Mouse (Mus musculus): ENCODE measurements around the gene Fgfr2. TPM values are rescaled to one million over a fixed set of nuclear protein-coding genes. Genes with fewer than 3 reads are reported as not detected.
A peak's percentile ranks its signal among the peaks of the same experiment; 100 is the strongest.

Fgfr2 gene
- polyA plus RNA-seq, 1 experiment from 2014 or later: 34.1 TPM

DNA sequence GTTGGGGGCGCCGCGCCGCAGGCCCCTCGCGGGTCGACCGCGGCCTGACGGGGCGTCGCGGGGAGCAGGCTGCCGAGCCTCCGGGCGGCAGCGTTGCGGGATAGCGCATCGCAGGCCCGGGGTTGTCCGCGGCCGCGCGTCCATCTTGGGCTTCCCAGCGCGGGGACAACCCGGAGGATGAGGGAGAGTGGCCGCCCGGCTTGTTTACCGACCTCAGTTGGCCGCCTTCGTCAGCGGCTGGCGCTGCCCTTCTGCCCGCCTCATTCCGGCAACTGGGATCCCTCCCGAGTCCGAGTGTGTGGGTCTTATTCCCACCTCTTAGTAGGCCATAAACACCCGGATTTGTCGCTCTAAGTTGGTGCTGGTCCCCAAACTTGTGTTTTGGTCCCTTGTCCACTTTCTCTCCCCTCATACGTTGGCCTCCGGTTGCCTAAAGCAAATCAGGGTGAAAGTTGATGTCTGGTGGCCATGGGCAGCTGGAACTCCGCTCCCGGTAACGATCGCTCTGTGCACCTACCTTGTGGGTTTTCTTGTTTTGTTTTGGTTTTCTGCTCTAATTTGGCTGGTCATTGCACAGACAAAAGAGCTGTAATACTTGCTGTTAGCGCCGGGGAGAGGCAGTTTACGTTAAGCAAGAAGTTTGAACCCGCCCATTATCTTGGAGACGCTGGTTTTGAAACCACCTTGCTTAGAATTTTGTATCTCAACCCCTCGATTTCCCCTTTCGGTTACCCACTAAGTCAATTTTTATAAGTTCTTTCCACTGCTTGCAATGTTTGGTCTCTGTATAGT lies 191.4 kb downstream of the Fgfr2 start:
- peak overlapping the region; percentile 80 for H3K4me2 ChIP-seq
- H3K9ac ChIP-seq: peak overlapping the region; percentile 99
- H3K4me3 ChIP-seq: peak overlapping the region; percentile 96
- peaks cover 8% of the 10 kb centered on the region for H3K4me1 ChIP-seq (replicated peaks)
- no peaks in the 10 kb centered on the region for H3K9me3 ChIP-seq (replicated peaks)
- H3K36me3 ChIP-seq: no peaks in the 10 kb centered on the region
- H3K27me3 ChIP-seq (replicated peaks): no peaks in the 10 kb centered on the region
- ATAC-seq (ENCODE audit: insufficient number of reproducible peaks, low FRiP score): no peak; the same call in none of the 2 replicates
- H3K27ac ChIP-seq (ENCODE audit: poor library complexity, severe bottlenecking): peak overlapping the region; percentile 98
- under 1% methylated on average over 50 of the region's 55 CpGs for WGBS

- WGBS: under 1% methylated on average over 93 of the region's 93 CpGs
- peak; percentile 100 for ATAC-seq (ENCODE audit: insufficient number of reproducible peaks, low FRiP score)
- H3K9me3 ChIP-seq (replicated peaks): no peaks in the 10 kb centered on the region
Observed at GRCm38 (mm10) chr7:132930850-132931559, 192.1 kb downstream of the Fgfr2 start, which contains the start of gene Zranb1. Gene Zranb1, plus strand, starts transcription at chr7:132931142.

GRCm38 (mm10) chr7:132930055-132930454 lies 193.1 kb downstream of the Fgfr2 start:
- peak overlapping the region; percentile 96 for H3K4me3 ChIP-seq
- H3K9ac ChIP-seq: peak overlapping the region; percentile 99
- no peaks in the 10 kb centered on the region for H3K9me3 ChIP-seq (replicated peaks)
- peak overlapping the region; percentile 86; the same call in 1 of the 2 replicates for H3K27ac ChIP-seq (ENCODE audit: poor library complexity, severe bottlenecking)
- H3K4me1 ChIP-seq (replicated peaks): peaks cover 8% of the 10 kb centered on the region
- peak overlapping the region; percentile 80 for H3K4me2 ChIP-seq
- H3K27me3 ChIP-seq (replicated peaks): no peaks in the 10 kb centered on the region
- H3K36me3 ChIP-seq: no peaks in the 10 kb centered on the region
- ATAC-seq (ENCODE audit: insufficient number of reproducible peaks, low FRiP score): no peak
- WGBS: 89% methylated on average over 5 of the region's 5 CpGs

More at GRCm38 (mm10) chr7:132930850-132931559, 192.1 kb downstream of the Fgfr2 start, which contains the start of gene Zranb1:
- Histone ChIP-seq H3K27ac (ENCODE audit: poor library complexity, severe bottlenecking) (peak within 1 kb of the TSS; percentile 98), H3K36me3 (no peaks in the 10 kb centered on the region), H3K9ac (peak within 1 kb of the TSS; percentile 99), H3K4me3 (peak within 1 kb of the TSS; percentile 96), H3K4me2 (peak within 1 kb of the TSS; percentile 80), H3K4me1 (replicated peaks) (peaks cover 8% of the 10 kb centered on the region), H3K27me3 (replicated peaks) (no peaks in the 10 kb centered on the region)

- H3K4me1 ChIP-seq (replicated peaks): peaks cover under 1% of the 10 kb centered on the region; the same call in 1 of the 2 replicates
- WGBS: 57% methylated on average over 3 of the region's 3 CpGs
- no peak overlapping the region for H3K27ac ChIP-seq (ENCODE audit: poor library complexity, severe bottlenecking)
- H3K9me3 ChIP-seq (replicated peaks): no peaks in the 10 kb centered on the region
- H3K36me3 ChIP-seq: no peaks in the 10 kb centered on the region
- no peaks in the 10 kb centered on the region for H3K27me3 ChIP-seq (replicated peaks)
- no peak overlapping the region for H3K4me2 ChIP-seq
- no peak overlapping the region for H3K4me3 ChIP-seq
- no peak overlapping the region for H3K9ac ChIP-seq
- no peak for ATAC-seq (ENCODE audit: insufficient number of reproducible peaks, low FRiP score)
Observed at GRCm38 (mm10) chr7:132927201-132927600, 195.9 kb downstream of the Fgfr2 start.

- no peak for ATAC-seq (ENCODE audit: insufficient number of reproducible peaks, low FRiP score)
- 62% methylated on average over 2 of the region's 2 CpGs for WGBS
Observed at GRCm38 (mm10) chr7:132925227-132925626, 197.9 kb downstream of the Fgfr2 start.

DNA sequence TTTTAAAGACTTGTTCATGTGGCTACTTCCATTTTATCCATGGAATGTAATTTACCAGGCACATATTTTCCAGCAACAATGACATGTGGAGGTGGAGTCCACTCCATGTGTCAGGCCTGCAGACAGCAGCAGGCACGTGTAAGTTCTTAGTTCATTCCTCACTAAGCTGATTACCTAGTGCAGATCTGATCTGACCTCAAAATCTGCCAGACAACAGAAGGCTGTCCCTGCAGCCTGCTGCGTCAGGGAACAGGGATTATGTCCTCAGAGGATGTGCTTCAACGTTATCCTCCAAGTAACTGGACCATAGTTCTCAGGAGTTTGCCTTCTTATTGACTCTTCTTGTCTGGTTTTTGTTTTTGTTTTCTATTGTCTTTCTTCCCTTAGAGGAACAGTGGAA lies 201.2 kb downstream of the Fgfr2 start:
- H3K27ac ChIP-seq (ENCODE audit: poor library complexity, severe bottlenecking): no peak overlapping the region
- H3K36me3 ChIP-seq: peaks cover 4% of the 10 kb centered on the region; the same call in 1 of the 2 replicates
- no peak for ATAC-seq (ENCODE audit: insufficient number of reproducible peaks, low FRiP score)
- 40% methylated on average over 3 of the region's 3 CpGs for WGBS
- no peak overlapping the region for H3K4me3 ChIP-seq
- H3K4me2 ChIP-seq: no peak overlapping the region
- no peaks in the 10 kb centered on the region; the same call in 1 of the 2 replicates for H3K27me3 ChIP-seq (replicated peaks)
- H3K9ac ChIP-seq: no peak overlapping the region
- peaks cover 11% of the 10 kb centered on the region for H3K9me3 ChIP-seq (replicated peaks)
- no peaks in the 10 kb centered on the region for H3K4me1 ChIP-seq (replicated peaks)

More at GRCm38 (mm10) chr7:132925227-132925626, 197.9 kb downstream of the Fgfr2 start:
- no peak overlapping the region for H3K4me3 ChIP-seq
- no peaks in the 10 kb centered on the region; the same call in 1 of the 2 replicates for H3K27me3 ChIP-seq (replicated peaks)
- no peaks in the 10 kb centered on the region for H3K4me1 ChIP-seq (replicated peaks)
- H3K36me3 ChIP-seq: no peaks in the 10 kb centered on the region
- H3K9me3 ChIP-seq (replicated peaks): no peaks in the 10 kb centered on the region
- no peak overlapping the region for H3K27ac ChIP-seq (ENCODE audit: poor library complexity, severe bottlenecking)
- no peak overlapping the region for H3K4me2 ChIP-seq
- H3K9ac ChIP-seq: no peak overlapping the region

- Histone ChIP-seq H3K36me3 (no peaks in the 10 kb centered on the region), H3K4me2 (no peak overlapping the region), H3K4me1 (replicated peaks) (peaks cover 19% of the 10 kb centered on the region), H3K9me3 (replicated peaks) (0 out of 2 replicates have a peak, but pooled peaks cover 5% of the 10 kb centered on the region), H3K27me3 (replicated peaks) (no peaks in the 10 kb centered on the region), H3K27ac (ENCODE audit: poor library complexity, severe bottlenecking) (no peak overlapping the region), H3K4me3 (no peak overlapping the region), H3K9ac (no peak overlapping the region)
- WGBS: 73% methylated on average over 3 of the region's 3 CpGs
- no peak for ATAC-seq (ENCODE audit: insufficient number of reproducible peaks, low FRiP score)
Observed at GRCm38 (mm10) chr7:132903796-132904195, 219.4 kb downstream of the Fgfr2 start.

GRCm38 (mm10) chr7:132900826-132901531 lies 222.2 kb downstream of the Fgfr2 start:
- H3K27ac ChIP-seq (ENCODE audit: poor library complexity, severe bottlenecking): peak overlapping the region; percentile 78
- H3K36me3 ChIP-seq: no peaks in the 10 kb centered on the region
- no peak overlapping the region for H3K9ac ChIP-seq
- H3K4me1 ChIP-seq (replicated peaks): peaks cover 27% of the 10 kb centered on the region
- no peak overlapping the region for H3K4me3 ChIP-seq
- no peaks in the 10 kb centered on the region; the same call in none of the 2 replicates for H3K9me3 ChIP-seq (replicated peaks)
- ATAC-seq (ENCODE audit: insufficient number of reproducible peaks, low FRiP score): peak; percentile 61; the same call in 1 of the 2 replicates
- H3K4me2 ChIP-seq: no peak overlapping the region
- no peaks in the 10 kb centered on the region for H3K27me3 ChIP-seq (replicated peaks)
- 24% methylated on average over 2 of the region's 2 CpGs for WGBS

DNA sequence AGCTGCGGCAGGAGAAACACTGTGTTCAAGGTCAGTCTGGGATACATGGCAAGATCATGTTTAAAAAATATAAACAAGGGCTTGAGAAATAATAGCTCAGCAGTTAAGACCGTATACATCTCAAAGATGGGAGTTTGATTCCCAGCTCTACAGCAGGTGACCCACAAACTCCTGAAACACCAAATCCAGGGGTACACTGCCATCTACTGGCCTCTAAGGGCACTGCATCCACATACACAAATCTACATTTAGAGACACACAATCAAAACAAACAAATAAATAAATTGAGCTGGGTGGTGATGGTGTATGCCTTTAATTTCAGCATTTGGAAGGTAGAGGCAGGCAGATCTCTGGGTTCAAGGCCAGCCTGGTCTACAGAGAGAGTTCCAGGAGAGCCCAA lies 224.9 kb downstream of the Fgfr2 start:
- 90% methylated on average over 2 of the region's 2 CpGs for WGBS
- Histone ChIP-seq H3K27ac (ENCODE audit: poor library complexity, severe bottlenecking) (no peak overlapping the region), H3K27me3 (replicated peaks) (no peaks in the 10 kb centered on the region), H3K9me3 (replicated peaks) (no peaks in the 10 kb centered on the region; the same call in none of the 2 replicates), H3K4me3 (no peak overlapping the region), H3K4me1 (replicated peaks) (peaks cover 42% of the 10 kb centered on the region), H3K9ac (no peak overlapping the region), H3K4me2 (no peak overlapping the region), H3K36me3 (no peaks in the 10 kb centered on the region)
- ATAC-seq (ENCODE audit: insufficient number of reproducible peaks, low FRiP score): no peak

DNA sequence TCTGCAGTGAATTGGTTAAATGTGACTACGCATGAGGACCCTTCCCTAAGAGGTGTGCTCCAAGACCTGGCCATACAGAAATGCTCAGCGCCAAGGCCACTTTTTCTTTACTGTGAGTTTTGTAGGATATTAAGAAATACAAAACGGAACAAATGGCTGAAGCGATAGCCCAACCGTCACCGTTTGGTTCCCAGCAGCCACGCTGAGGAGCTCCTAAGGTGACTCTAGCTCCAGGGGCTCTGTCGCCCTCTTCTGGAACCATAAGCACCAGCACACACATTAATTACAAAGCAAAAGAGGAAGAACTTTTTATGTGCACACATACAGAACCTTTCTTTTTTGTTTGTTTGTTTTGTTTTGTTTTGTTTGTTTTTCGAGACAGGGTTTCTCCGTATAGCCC lies 225.9 kb downstream of the Fgfr2 start:
- Histone ChIP-seq H3K4me3 (no peak overlapping the region), H3K27ac (ENCODE audit: poor library complexity, severe bottlenecking) (no peak overlapping the region), H3K27me3 (replicated peaks) (no peaks in the 10 kb centered on the region), H3K9me3 (replicated peaks) (no peaks in the 10 kb centered on the region; the same call in none of the 2 replicates), H3K9ac (no peak overlapping the region), H3K4me1 (replicated peaks) (peaks cover 42% of the 10 kb centered on the region), H3K36me3 (no peaks in the 10 kb centered on the region), H3K4me2 (no peak overlapping the region)
- WGBS: 78% methylated on average over 10 of the region's 10 CpGs
- ATAC-seq (ENCODE audit: insufficient number of reproducible peaks, low FRiP score): no peak
